Mouse (Mus musculus) stomach, embryonic 14.5 days (tissue): Measurements from ENCODE around the gene Scimp. TPM values are rescaled to one million over a fixed set of nuclear protein-coding genes. Genes with fewer than 3 reads are reported as not detected.

Source experiments
- ATAC-seq: fragments of 200-750 bp; cut with Nextera tagmentation; 2 replicates; pipeline ENCODE4 v1.8.0; 2017; ENCODE audit warnings: low read depth, moderate TSS enrichment; ENCODE audit not compliant: insufficient number of reproducible peaks, insufficient read depth, low FRiP score
- H3K27ac ChIP-seq: fragments of 300-500 bp; sonication (generic); 2 replicates; pipeline ENCODE4 v1.5.1; 2014; ENCODE audit warnings: mild to moderate bottlenecking, low read length, moderate library complexity, mixed read lengths
- H3K27me3 ChIP-seq: fragments of 300-500 bp; sonication (generic); 2 replicates; pipeline ENCODE4 v1.6.1; 2014; ENCODE audit warnings: low read length, control low read depth, mixed read lengths; ENCODE audit not compliant: control insufficient read depth, insufficient read depth
- H3K36me3 ChIP-seq: fragments of 300-500 bp; sonication (generic); 2 replicates; pipeline ENCODE4 v1.6.1; 2014; ENCODE audit warnings: mild to moderate bottlenecking, control low read depth, low read length, moderate library complexity, mixed read lengths; ENCODE audit not compliant: control insufficient read depth, insufficient read depth
- H3K4me1 ChIP-seq: fragments of 300-500 bp; sonication (generic); 2 replicates; pipeline ENCODE4 v1.6.1; 2014; ENCODE audit warnings: low read length, control low read depth, mixed read lengths; ENCODE audit not compliant: control insufficient read depth, insufficient read depth
- H3K4me2 ChIP-seq: fragments of 300-500 bp; sonication (generic); replicated peaks from 2 replicates; pipeline ENCODE4 v1.6.1; 2014; ENCODE audit warnings: low read depth, low read length, control low read depth
- H3K4me3 ChIP-seq: fragments of 300-500 bp; sonication (generic); 2 replicates; pipeline ENCODE4 v1.5.1; 2014; ENCODE audit warnings: low read depth, low read length, control low read depth
- H3K9ac ChIP-seq: fragments of 300-500 bp; sonication (generic); replicated peaks from 2 replicates; pipeline ENCODE4 v1.6.1; 2014; ENCODE audit warnings: low read depth, mild to moderate bottlenecking, control low read depth, low read length, moderate library complexity, mixed read lengths
- H3K9me3 ChIP-seq: fragments of 300-500 bp; sonication (generic); 2 replicates; pipeline ENCODE4 v1.6.1; 2016; ENCODE audit warnings: low read depth, low read length, control low read depth; ENCODE audit not compliant: control insufficient read depth
- WGBS: fragments of 180-500 bp; shearing (Covaris S2); extraction: QIAGEN DNeasy Blood & Tissue Kit; methylation state at CpG from one replicate; pipeline ENCODE4 v1.1.7; 2014; 5-methylcytosine and 5-hydroxymethylcytosine counted together
- polyA plus RNA-seq: library from polyadenylated mRNA; unstranded; fragments of >200 nt; fragmentation: Nextera tagmentation; extraction: Ambion mirVana; gene quantifications from 2 replicates; pipeline ENCODE4 v1.2.1, GENCODE M21; 2014

Gene Scimp
- polyA plus RNA-seq, 1 experiment from 2014 or later = 0.87 TPM

DNA sequence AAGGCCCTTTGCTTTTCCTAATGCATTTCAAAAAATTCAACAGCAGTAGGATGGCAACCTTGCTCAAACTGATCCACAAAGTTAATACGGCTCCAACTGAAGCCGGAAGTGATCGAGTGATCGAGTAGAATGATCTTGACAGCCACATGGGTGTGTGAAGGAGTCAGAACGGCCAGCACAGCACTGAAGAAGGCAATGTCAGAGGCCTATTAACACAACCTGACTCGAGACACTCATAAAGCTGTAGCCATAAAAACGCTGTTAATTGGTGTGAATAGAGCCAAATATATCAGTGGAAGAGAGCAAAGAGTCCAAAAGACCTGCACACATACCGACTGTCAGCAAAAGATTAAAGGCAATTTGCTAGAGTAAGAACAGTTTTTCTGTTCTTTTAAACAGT, 7.7 kb upstream of the Scimp start:
- H3K9me3 ChIP-seq = no peaks in the 10 kb centered on the region
- no peak overlapping the region for H3K27ac ChIP-seq
- no peaks in the 10 kb centered on the region for H3K36me3 ChIP-seq
- no peaks in the 10 kb centered on the region for H3K27me3 ChIP-seq
- H3K4me3 ChIP-seq = no peak overlapping the region
- ATAC-seq = no peak
- no peak overlapping the region for H3K9ac ChIP-seq
- 82% methylated on average over 8 of the region's 8 CpGs for WGBS
- H3K4me1 ChIP-seq = 0 out of 2 replicates have a peak, but pooled peaks cover 3% of the 10 kb centered on the region
- H3K4me2 ChIP-seq = no peak overlapping the region

DNA sequence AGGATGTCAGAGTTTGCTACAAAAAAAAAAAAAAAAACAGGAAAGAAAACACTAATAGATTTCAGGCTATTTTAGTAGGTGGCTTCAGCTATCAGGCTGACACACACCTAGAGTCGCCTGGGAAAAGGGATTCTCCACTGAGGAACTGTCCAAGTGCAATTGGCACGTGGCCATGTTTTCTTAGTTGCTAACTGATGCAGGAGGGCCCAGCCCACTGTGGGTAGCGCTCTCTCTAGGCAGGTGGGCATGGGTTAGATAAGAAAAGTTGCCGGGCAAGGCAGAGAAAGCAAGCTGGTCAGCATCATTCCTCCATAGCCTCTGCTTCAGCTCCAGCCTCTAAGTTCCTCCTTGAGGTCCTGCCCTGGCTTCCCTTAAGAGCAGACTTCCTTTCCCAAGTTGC, 4.4 kb upstream of the Scimp start:
- WGBS = 72% methylated on average over 4 of the region's 4 CpGs

DNA sequence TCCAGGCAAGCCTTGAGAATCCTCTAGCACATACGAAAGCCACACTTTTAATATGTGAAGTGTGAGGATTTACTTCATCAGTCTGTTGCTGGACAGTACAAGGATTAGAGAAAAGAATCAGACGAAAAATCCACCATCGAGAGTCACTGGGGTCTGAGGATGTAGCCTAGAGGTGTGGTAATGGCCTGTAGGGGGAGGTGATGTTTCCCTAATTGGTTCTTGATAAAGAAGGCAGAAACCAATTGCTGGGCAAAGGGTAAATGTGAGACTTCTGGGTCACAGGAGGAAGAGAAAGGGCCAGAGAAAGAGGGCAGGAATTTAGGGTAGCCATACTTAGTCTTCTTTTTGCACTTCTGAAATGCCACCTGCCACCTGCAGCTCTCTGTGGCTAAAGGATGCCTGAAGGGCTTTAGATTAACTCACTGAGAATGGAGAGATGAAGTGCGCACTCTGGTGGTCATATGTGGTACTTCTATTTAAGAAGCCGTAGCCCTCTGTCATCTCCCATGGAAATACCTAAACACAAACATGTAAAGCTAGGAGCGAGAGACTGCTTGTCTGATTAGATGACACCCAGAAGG, 3.2 kb upstream of the Scimp start:
- H3K9ac ChIP-seq = no peak overlapping the region
- no peaks in the 10 kb centered on the region for H3K9me3 ChIP-seq
- H3K36me3 ChIP-seq = no peaks in the 10 kb centered on the region
- H3K27ac ChIP-seq = no peak overlapping the region
- H3K4me1 ChIP-seq = no peaks in the 10 kb centered on the region
- no peak overlapping the region for H3K4me2 ChIP-seq
- H3K4me3 ChIP-seq = no peak overlapping the region
- WGBS = 27% methylated on average over 6 of the region's 6 CpGs
- no peak for ATAC-seq
- no peaks in the 10 kb centered on the region for H3K27me3 ChIP-seq

More for the DNA sequence above, 4.4 kb upstream of the Scimp start:
- Histone ChIP-seq H3K36me3 (no peaks in the 10 kb centered on the region), H3K9me3 (no peaks in the 10 kb centered on the region), H3K4me3 (no peak overlapping the region), H3K27me3 (no peaks in the 10 kb centered on the region), H3K4me1 (no peaks in the 10 kb centered on the region), H3K9ac (no peak overlapping the region), H3K27ac (no peak overlapping the region), H3K4me2 (no peak overlapping the region)
- no peak for ATAC-seq

DNA sequence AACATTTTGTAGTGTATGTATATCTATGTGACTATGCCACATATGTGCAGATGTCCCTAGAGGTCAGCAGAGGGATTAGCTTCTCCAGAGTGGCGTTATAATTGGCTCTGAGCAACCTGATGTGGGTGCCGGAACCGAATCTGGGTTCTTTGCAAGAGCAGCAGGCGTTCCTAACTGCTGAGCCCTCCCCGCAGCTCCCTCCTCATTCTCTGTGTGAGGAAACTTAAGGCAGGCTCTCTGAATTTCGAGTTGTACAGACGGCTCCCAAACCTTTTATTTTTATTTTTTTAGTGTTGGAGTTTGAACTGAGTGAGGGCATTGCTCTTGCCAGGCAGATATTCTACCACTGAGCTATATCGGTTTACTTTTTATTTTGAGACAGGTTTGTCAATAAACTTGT, 2.7 kb upstream of the Scimp start:
- 79% methylated on average over 8 of the region's 8 CpGs for WGBS
- Histone ChIP-seq H3K4me1 (no peaks in the 10 kb centered on the region), H3K27ac (no peak overlapping the region), H3K36me3 (no peaks in the 10 kb centered on the region), H3K27me3 (no peaks in the 10 kb centered on the region), H3K9ac (no peak overlapping the region), H3K4me2 (no peak overlapping the region), H3K4me3 (no peak overlapping the region), H3K9me3 (no peaks in the 10 kb centered on the region)
- ATAC-seq = no peak

DNA sequence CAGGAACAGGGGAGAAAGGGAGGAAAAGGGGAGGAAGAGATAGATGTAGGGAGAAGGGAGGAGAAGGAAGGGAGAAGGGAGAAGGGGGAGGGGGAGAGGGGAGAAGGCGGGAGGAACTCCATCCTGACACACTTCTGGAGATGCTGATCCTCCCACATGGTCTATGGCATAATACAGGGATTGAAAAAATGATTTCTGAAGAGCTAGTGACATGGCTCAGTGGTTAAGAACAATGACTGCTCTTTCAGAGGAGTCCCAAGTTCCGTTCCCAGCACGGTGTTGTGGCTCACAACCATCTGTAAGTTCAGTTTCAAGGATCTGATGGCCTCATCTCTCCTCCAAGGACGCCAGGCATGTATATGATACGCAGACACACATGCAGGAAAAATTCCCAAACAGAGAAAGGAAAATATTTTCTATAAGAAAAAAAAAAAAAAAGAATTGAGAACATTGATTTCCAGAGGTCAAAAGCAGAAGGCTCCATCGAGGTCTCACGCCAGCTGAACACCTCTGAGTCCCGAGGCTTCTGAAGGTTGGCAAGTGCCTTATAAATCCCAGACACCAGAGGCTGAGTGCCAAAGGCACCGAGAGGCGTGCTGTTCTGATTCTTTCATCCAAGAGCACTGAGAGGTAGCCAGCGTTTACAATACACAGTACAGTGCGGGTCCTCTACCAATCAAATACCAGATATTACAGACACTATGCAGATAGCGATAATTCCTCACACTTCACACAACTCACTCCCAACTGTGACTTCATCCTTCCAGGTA, 730 bp downstream of the Scimp start:
- Histone ChIP-seq H3K4me2 (no peak overlapping the region), H3K27me3 (no peaks in the 10 kb centered on the region), H3K36me3 (no peaks in the 10 kb centered on the region), H3K27ac (no peak overlapping the region), H3K9me3 (no peaks in the 10 kb centered on the region), H3K9ac (no peak overlapping the region), H3K4me1 (no peaks in the 10 kb centered on the region), H3K4me3 (no peak overlapping the region)
- ATAC-seq = no peak
- WGBS = 65% methylated on average over 13 of the region's 13 CpGs

DNA sequence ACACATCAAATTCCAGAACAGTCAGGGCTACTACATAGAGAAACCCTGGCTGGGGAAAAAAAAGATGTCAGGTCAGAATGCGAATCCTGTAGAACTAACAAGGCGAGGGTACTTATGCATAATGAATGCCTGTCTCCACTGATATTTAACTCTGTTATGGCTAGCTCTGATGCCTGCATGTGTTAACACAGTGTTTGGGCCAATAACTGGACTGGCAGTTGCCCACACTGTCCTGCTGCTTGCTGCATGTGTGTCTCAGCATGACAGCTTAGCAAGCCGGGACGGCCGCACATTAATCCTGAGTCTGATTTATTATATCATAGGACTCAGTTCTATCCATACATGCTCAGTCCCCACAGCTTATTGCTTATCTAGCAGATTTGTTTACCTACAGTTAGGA, 1.3 kb downstream of the Scimp start:
- no peaks in the 10 kb centered on the region for H3K9me3 ChIP-seq
- no peak overlapping the region for H3K9ac ChIP-seq
- WGBS = 79% methylated on average over 5 of the region's 5 CpGs
- H3K27me3 ChIP-seq = no peaks in the 10 kb centered on the region
- H3K36me3 ChIP-seq = no peaks in the 10 kb centered on the region
- H3K4me2 ChIP-seq = no peak overlapping the region
- no peak overlapping the region for H3K4me3 ChIP-seq
- no peak overlapping the region for H3K27ac ChIP-seq
- ATAC-seq = no peak
- H3K4me1 ChIP-seq = no peaks in the 10 kb centered on the region

DNA sequence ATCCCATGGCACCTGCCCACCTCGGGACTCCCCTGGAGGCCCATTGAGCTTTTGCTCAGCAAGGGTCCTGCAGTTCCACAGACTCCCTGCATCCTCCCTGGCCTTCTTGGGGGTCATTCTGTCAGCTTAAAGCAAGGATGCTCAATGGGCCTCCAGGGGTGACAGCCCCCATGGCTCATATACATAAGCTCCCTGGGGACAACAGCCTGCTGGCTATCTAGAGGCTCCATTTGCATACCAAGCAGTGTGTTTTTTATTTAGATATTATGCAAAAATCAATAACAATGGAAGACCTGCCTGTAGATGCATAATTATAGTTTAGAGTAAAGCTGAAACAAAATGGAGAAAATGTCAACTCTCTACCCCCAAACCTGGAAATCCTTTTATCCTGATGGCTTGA, 3.4 kb downstream of the Scimp start:
- Histone ChIP-seq H3K9ac (no peak overlapping the region), H3K27me3 (no peaks in the 10 kb centered on the region), H3K36me3 (no peaks in the 10 kb centered on the region), H3K27ac (no peak overlapping the region), H3K4me1 (no peaks in the 10 kb centered on the region), H3K4me2 (no peak overlapping the region), H3K9me3 (no peaks in the 10 kb centered on the region), H3K4me3 (no peak overlapping the region)
- 32% methylated on average over 1 of the region's 1 CpGs for WGBS
- no peak for ATAC-seq

DNA sequence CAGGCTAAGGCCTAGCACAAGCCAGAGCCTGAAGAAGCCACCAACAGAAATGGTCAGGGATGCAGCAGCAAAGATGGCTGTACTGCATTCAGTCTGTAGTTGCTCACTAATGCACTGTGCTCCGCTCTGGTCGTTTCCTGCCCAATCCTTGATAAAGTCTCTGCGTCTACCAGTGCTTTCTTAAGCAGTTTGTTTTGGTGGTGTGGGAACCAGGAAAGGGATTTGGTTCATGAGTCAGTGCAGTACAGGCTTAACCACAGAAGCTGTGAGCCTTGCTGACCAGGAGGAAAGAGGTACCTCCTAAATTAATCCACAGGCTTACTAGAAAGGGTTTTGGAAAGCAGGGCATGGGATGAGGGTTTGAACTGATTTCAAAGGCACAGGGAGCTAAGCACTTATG, 4.3 kb downstream of the Scimp start:
- H3K4me2 ChIP-seq = no peak overlapping the region
- no peak overlapping the region for H3K27ac ChIP-seq
- no peaks in the 10 kb centered on the region for H3K9me3 ChIP-seq
- H3K4me3 ChIP-seq = no peak overlapping the region
- no peak overlapping the region for H3K9ac ChIP-seq
- WGBS = 75% methylated on average over 3 of the region's 3 CpGs
- H3K36me3 ChIP-seq = no peaks in the 10 kb centered on the region
- H3K4me1 ChIP-seq = no peaks in the 10 kb centered on the region
- H3K27me3 ChIP-seq = no peaks in the 10 kb centered on the region
- no peak for ATAC-seq

DNA sequence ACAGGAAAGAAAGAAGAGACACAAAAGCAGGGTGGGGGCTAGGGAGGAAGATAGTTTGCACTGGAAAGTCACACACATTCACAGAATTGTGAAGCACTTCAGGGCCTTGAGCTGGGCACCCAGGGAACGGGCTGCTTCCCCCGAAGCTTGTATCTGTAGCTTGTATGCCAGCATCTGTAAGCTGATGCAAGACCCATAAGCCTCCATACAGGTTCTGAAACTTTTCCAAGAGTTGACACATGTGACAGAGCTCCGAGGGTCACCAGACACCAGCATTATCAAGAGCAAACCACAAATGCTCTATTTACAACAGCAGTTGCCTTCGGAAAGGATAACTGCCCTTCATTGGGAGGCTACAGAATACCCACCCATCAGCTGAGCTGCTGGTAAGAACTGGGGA, 4.8 kb downstream of the Scimp start:
- Histone ChIP-seq H3K4me1 (no peaks in the 10 kb centered on the region), H3K27me3 (no peaks in the 10 kb centered on the region), H3K27ac (no peak overlapping the region), H3K4me3 (no peak overlapping the region), H3K4me2 (no peak overlapping the region), H3K9me3 (no peaks in the 10 kb centered on the region), H3K36me3 (no peaks in the 10 kb centered on the region), H3K9ac (no peak overlapping the region)
- 90% methylated on average over 4 of the region's 4 CpGs for WGBS
- no peak for ATAC-seq
